Mouse (Mus musculus): ENCODE results near the gene Ier2.

Ier2 gene

DNA sequence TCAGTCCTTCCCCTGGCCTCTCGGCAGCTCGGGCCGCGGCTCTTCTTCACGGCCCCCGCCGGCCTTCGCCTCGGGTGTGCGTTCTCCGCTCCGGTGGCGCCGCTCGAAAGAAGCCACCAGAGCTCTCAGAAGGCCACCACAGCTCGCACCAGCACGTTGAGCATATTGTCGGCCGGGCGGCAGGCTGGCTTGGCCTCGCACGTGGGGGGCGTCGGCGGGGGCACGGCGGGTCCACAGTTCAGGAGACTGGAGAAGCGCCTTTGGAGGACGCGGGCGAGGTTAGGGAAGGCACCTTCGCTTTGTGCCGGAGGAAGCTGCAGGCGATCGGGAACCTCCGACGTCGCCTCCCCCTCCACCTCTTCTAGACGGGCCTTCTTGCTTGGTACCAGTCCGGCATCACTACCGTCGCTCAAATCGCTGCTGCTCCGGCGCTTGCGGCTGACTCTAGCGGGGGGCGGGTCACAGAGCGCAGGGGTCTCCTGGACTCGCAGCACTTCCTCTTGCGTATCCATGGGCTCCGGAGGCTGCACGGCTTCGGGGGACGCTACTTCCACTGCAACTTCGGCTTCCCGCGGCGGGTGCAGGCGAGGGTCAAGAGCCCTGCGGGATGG, 586 bp downstream of the Ier2 start:
- peak; percentile 66 for DNase-seq (ENCODE audit: low spot score)

GRCm38 (mm10) chr8:84661458-84661871, 1.2 kb downstream of the Ier2 start:
- DNase-seq (ENCODE audit: low spot score): peak; percentile 85

DNA sequence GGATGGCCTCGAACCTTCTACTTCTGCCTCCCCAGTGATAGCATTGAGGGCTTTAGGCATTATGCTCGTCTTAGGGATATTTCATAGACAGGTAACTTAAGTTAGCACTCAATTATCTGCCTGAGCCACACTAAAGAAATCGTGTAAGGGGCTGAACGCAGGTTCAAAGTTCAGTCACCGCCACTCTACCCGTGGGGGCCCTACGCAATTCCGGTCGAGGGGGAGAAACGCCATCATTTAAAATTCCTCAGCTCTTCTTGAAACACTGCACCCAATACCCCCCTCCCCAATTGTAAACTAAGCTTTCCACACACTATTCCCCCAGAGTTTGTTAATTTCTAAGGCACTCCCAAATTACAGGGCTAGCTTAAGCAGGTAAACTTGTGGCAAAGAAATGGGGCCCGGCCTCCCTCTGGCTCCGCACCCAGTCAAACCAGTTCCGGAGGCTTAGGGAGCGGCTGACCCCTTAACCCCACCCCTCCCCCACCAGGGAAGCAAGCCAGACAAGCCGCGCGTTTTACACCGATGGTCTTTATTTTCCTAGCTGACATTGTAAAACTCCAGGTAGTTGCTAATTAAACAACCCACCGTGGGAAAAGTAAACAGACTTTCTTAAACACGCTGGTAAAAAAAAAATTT, 1.7 kb downstream of the Ier2 start:
- peak; percentile 70 for DNase-seq (ENCODE audit: low spot score)

DNA sequence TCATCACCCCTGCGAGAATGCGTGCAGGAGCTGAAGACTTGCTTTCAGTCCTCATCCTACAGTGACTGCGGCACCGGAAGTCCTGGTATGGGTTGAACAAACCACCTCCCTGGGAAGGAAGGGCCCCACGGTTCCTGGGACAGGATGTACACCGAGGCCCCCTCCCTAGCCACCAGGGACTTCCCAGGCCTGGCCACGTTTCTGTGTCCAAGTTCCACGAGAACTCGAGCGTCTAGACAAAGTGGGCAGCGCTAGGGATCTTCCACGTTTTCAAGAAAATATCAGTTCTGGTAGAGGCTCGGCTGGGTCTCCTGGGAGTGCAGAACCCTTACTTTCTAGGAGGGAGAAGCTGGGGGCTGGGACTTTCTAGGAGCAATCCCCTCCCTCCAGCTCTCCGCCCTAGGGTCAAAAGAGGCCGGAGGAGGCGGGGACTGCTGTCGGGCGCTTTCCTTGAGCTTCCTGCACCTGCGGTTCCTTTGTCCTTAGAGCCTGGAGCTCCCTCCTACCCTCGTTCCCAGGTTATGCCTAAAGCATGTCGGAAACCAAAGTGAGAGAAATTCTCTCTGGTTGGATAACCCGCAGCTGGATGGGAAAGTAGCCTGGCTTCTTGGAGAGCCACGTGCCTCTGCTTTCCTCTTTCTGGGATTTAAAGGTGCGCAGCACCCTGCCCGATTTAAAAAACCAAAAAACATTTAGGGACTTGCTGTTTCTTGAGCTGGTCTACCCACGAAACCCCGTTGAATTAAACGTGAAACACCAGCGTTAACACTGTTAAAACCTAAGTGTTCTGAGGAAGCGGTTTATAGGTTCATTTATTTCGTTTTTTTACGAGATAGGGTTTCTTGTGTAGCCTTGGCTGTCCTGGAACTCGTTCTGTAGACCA, 2.5 kb downstream of the Ier2 start:
- DNase-seq (ENCODE audit: low spot score): peak; percentile 69

- no peak for DNase-seq (ENCODE audit: low spot score)
These were observed 3.7 kb downstream of the Ier2 start for GRCm38 (mm10) chr8:84658951-84659350.

- no peak for DNase-seq (ENCODE audit: low spot score)
These were observed 5.0 kb downstream of the Ier2 start for GRCm38 (mm10) chr8:84657680-84658079.

DNA sequence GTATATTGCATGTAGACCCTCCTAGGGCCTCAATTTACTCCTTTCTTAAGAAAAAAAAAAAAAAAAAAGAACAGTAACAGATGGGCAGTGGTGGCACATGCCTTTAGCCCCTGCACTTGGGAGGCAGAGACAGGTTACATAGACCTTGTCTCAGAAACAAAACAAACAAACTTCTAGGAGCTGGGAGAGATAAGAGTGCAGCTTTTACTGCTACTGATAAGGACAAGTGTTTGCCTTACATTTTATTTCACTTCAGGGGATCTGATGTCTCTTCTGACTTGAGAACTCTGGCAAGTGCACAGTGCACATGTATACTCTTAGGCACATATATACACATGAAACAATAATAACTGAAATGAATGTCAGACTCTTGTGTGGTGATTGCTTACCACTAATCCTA, 5.4 kb downstream of the Ier2 start:
- no peak for DNase-seq (ENCODE audit: low spot score)

- peak; percentile 74 for DNase-seq (ENCODE audit: low spot score)
These were observed 6.0 kb downstream of the Ier2 start for GRCm38 (mm10) chr8:84656641-84657126.

DNA sequence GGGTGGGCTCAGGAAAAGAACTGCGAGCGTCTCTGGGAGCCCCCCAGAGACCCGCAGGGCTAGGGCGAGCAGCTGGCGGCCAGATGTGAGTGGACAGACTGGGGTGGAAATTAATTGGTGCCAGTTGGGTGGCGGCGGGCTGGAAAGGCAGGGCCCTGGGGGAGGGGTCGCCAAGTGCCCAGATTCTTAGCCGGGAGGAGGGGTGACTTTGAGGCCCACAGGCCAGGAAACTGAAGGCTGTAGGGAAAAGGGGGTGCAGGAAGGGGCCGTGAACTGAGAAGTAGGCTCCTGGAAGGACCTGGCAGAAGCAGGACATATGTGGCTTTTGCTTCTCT, 6.5 kb downstream of the Ier2 start:
- DNase-seq (ENCODE audit: low spot score): no peak

GRCm38 (mm10) chr8:84655336-84656190, 7.1 kb downstream of the Ier2 start:
- no peak for DNase-seq (ENCODE audit: low spot score)

- DNase-seq (ENCODE audit: low spot score): no peak
These were observed 8.1 kb downstream of the Ier2 start for GRCm38 (mm10) chr8:84654597-84654996.

DNA sequence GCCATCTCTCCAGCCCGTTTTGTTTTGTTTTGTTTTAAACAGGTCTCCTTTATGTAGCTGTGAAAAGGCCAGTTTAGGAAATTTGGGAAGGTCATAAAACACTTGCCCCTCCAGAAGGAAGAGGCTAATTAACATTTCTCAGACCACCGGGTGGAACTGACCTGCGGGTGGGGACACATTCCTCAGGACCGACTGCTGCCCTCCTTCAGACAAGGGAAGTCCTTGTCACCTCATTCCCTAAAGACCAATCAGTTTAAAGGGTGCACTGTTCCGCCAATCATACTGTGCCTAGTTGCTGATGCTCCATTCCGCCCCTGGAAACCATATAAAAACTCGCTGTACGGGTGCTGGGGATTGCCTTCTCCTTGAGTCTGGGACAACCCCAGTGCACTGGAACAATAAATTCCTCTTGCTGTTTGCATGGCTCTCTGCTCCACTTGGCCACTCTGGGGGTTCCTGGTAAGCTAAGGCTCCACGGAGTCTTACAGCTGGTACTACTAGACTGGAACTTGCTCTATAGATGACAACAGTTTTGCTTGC, 9.5 kb downstream of the Ier2 start:
- DNase-seq (ENCODE audit: low spot score): no peak

DNA sequence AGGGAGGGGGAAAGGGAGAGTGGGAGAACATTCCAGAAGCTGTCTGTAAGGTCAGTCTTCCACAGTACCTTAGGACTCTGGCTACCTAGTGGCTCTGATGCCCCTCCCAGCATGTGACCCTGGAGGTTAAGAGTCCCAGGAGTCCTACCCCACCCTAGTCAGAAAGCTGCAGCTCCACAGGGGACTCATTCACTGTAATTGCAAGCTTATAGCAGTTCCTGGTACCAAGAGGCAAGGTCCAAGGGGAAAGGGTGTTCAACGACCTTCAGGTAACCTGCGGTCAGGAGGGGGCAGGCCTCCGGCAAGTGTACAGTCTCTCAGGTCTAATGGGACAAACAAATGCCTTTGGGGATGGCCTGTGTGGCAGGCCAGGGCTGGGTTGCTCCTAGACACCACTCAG, 12.4 kb downstream of the Ier2 start:
- no peak for DNase-seq (ENCODE audit: low spot score)

DNA sequence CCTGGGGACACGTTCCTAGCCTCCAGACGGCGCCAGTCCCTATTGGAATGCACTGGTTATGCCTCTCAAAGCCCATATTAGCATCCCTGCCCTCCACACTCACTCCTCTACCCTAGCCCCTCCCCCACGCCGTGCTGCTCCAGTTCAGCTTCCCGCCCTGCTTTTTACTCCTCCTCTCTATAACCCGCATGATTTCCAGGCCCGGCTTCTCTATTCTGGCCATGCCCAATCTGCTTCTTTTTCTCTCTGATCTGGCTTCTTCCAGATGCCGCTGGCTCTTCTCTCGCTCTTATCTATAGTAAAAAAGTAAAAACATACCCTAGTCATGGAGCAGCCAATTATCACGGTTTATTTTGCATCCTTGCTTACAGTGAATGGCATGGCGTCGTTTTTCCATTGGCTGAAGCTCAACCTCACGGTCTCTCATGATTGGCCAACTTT, 15.2 kb downstream of the Ier2 start:
- no peak for DNase-seq (ENCODE audit: low spot score)

GRCm38 (mm10) chr8:84646800-84647199, 15.9 kb downstream of the Ier2 start:
- no peak for DNase-seq (ENCODE audit: low spot score)

DNA sequence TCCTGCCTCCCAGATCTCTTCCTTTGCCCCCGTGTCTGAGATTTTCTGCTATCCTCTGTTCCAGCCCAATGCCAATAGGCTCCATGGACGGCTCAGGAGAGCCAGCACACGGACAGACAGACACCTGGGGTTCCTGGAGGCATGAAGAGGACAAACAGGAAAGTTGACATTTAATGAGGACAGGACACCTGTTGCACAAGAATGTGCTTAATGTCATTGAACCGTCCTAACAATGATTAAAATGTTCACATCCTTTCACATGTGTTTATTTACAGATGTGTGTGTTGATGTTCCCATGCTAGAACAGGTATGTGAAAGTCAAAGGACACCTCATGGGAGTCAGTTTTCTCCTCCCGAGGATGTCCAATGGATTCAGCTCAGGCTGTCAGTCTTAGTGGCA, 19.6 kb downstream of the Ier2 start:
- no peak for DNase-seq (ENCODE audit: low spot score)

DNA sequence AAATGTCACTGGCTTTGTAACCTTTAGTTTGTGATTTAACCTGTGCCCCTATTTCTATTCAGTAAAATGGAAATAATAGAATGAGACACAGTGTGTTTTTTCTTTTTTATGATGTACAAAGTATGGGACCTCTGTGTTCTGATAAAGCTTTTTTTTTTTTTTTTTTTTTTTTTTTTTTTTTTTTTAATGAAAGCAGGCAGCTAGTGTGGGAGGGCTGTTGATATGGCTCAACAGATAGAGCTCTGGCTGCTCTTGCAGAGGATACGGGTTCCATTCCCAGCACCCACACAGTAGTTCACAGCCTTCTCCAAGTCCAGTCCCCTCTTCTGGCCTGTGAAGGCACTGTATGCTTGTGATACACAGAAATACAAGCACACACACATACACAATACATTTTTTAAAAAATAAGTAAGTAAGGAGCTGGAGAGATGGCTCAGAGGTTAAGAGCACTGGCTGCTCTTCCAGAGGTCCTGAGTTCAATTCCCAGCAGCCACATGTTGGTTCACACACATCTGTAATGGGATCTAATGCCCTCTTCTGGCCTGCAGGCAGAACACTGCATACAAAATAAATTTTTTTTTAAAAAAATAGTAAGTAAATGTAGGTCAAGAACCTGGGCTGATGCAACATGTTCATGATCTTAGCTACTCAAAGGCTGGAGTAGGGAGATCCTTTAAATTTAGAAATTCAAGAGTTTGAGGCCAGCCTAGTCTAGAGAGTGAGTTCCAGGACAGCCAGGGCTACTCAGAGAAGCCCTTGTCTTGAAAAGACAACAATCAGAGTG, 20.9 kb downstream of the Ier2 start:
- DNase-seq (ENCODE audit: low spot score): no peak

DNA sequence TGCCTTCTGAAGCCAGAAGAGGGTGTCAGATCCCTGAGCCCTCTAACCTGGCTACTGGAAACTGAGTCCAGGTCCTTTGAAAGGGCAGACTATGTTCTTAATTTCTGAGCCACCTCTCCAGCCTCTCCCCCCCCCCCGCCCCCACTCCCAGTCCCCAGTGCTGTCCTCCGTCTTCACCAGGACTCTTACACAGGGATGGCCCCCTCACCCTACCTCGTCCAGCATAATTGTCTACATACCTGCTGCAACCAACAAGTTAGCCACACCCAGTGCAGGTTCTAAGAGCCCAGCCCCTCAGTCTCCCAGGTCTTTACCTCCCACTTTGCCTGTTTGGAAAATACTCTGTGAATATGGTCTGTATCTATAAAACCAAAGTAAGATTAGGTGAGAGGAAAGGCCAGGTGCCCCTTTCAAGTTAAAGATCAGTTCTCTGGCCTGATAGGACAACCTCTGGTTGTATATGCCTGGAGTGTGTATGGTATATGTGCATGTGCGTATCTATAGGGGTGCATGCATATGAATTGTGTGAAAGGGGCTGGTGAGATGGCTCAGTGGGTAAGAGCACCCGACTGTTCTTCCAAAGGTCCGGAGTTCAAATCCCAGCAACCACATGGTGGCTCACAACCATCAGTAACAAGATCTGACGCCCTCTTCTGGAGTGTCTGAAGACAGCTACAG, 21.9 kb downstream of the Ier2 start:
- DNase-seq (ENCODE audit: low spot score): no peak

- DNase-seq (ENCODE audit: low spot score): no peak
These were observed 22.6 kb downstream of the Ier2 start for GRCm38 (mm10) chr8:84640010-84640588.

All from testis, postnatal 14 days (tissue).